Mouse (Mus musculus): ENCODE results near the gene Krtcap3.

DNA sequence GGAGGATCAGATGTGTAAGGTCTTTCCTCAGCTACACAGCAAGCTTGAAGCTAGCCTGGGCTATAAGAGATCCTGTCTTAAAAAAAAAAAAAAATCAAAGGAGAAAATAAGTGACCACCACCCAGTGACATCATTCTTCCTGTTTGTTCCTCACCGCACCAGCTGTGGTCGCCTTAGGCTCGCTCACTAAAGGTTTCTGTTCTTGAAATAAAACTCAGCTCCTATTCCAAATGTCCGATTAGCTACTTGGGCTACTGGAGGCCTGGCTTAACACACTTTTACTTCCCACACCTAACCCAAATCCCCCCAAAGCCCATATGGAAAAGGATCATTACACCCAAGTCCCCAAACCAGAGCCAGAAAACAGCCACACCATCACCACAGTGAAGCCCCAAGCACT, 36.7 kb downstream of the Krtcap3 start:
- TF ChIP-seq CTCF (IDR thresholded peaks at IDR 0.05; ENCODE audit: extremely low read depth, insufficient read depth, insufficient read length, insufficient replicate concordance) (no peak), POLR2A (IDR thresholded peaks at IDR 0.05; ENCODE audit: low read depth, low read length) (no peak)
